Mouse (Mus musculus) megakaryocyte, embryonic 14.5 days (primary cell): ENCODE measurements around the gene Fads1.

ENCODE experiments used
- FLI1 ChIP-seq: IDR thresholded peaks from 2 replicates; pipeline ENCODE4 v1.6.1; 2012; ENCODE audit warnings: low read length, inconsistent platforms, mixed read lengths
- GATA1 ChIP-seq: IDR thresholded peaks from 3 replicates; pipeline ENCODE4 v1.6.1; 2012; ENCODE audit warnings: mixed read lengths, low read length, inconsistent platforms, borderline replicate concordance

DNA sequence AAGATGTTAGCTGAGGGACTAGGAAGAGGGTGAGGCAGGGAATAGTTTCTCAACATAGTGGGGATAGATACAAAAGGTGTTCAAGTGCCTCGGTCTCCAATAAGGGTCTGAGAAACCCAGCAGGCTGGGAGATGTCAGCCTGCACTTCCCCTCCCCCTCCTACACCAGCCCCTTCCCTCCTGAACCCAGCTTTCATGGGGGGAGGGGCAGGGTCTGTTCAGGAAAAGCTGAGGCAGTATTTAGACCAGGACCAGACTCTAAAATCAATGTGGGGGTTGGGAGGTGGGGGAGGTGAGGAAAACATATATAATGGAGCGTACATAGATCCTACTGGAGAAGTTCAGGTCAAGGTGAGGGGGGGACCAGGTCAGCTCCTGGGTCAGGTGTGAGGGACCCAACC is 56.7 kb downstream of the Fads1 start:
- TF ChIP-seq GATA1, result no peak
- no peak for TF ChIP-seq FLI1
